Mouse (Mus musculus): ENCODE data around the gene Wdr61.
"Not testable (repeated sequence)": the region's sequence is repeated elsewhere in the genome, so short reads cannot be mapped to it uniquely, and the experiment has no call there.

Gene Wdr61

GRCm38 (mm10) chr9:54726315-54726714 is 8.0 kb downstream of the Wdr61 start:
- DNase-seq (ENCODE audit: low read depth, low spot score), result no peak

GRCm38 (mm10) chr9:54722596-54722995 is 11.7 kb downstream of the Wdr61 start:
- no peak for DNase-seq (ENCODE audit: low read depth, low spot score)

- DNase-seq (ENCODE audit: low read depth, low spot score), result no peak
These were observed 12.2 kb downstream of the Wdr61 start for GRCm38 (mm10) chr9:54722156-54722555.

DNA sequence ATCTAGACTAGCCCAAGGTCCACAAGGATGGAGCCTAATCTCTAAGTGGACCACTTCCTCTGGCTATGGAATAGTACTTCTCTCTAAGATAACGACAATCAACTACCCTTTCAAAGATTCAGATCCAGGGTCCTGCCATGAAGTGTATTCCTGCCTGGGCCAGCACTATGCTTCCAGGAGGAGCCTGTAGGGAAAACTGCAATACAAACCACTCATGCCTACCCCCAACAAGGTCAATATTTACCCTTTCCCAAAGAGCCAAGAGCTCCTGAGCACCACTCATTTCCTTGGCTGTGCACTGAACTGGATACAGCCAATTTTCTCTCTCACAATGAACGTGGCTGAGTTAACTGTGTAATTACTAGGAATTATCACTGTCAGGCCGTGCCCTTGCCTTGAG is 16.8 kb downstream of the Wdr61 start:
- no peak for DNase-seq (ENCODE audit: low read depth, low spot score)

DNA sequence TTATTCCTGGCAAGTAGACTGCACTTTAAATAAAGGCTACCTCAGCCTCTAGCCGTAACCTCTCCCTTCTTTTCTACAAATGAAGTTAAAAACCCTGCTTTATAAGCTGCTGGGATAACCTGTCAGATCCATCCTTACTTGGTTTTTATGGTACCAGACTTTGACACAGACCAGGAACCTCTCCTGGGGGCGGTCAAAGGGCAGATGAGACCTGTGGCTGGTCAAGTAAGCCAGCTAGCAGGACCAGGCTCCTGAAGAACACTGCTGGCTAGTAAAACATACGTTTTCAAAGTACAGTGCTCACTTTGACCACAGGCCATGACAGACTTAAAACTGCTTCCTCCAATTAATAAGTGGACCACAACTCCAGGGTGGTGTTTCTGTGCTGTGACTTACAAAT is 18.5 kb downstream of the Wdr61 start:
- DNase-seq (ENCODE audit: low read depth, low spot score), result no peak

DNA sequence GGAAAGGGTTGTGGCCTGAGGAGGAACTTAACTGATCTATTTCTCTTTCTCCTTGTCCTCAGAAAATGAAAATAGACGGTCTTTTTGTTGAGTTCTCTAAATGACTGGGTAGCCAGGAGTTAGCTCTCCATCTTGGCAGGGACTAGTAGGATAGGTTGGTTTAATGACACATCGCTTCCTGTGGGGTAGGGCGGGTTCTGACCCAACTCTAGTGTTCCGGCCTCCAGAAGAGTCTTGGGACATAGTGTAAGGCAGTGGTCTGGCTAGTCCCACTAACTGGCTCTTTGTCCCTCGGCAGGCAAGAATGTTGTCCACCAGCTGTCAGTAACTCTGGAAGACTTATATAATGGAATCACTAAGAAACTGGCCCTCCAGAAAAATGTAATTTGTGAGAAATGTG is 26.2 kb downstream of the Wdr61 start:
- no peak for DNase-seq (ENCODE audit: low read depth, low spot score)

DNA sequence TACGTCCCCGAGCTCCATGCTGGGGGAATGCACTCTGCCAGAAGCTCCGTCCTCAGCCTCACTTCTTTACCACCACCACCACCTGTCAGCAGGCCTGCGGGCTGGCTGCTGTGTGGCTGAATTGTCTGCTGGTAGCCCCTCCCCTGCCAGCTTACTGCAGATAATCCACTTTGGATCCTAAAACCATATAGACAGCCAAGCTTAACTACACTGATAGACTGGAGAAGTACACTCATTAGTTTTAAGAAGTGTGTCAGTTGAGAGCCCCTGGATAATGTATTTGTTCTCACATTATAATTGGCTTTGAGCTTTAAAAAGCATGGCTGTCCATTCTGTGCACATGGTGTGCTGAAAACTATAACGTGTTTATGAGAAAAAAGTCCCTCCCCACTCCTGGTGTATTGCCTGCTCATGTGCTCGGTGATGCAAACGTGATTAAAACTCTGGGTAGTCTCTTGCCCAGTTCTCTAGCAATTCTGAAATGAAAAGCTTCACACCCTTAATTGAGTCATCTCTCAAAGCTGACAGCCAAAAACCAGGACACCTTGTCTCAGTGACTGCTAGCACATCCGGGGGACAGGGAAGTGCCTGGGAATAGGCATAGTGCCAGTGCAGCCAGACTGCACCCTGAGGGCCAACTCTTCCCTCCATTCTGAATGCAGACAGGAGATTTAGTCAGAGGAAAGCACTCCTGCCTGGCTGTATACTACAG is 26.9 kb downstream of the Wdr61 start:
- no peak for DNase-seq (ENCODE audit: low read depth, low spot score)

DNA sequence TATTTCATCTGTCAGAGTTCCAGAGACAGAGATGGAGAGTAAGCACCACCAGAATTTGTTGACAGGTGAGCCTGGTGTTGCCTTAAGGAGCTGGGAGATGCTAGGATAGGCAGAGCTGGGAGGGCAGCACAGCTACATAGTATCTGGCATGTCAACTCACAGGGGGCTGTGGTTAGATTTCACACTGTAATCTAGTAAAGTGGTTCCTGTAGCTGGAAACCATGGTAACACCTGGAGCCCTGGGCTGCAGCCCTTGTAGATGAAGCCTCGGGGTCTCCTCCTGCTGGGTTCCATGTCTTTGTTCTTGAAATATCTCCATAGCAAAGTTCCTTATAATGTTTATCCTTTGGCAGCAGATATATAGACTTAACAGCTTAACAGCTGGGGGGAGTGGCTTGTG is 28.8 kb downstream of the Wdr61 start:
- DNase-seq (ENCODE audit: low read depth, low spot score), result no peak

- no peak for DNase-seq (ENCODE audit: low read depth, low spot score)
These were observed 30.0 kb downstream of the Wdr61 start for GRCm38 (mm10) chr9:54704361-54704760.

GRCm38 (mm10) chr9:54702581-54702980 is 31.7 kb downstream of the Wdr61 start:
- no peak for DNase-seq (ENCODE audit: low read depth, low spot score)

- no peak for DNase-seq (ENCODE audit: low read depth, low spot score)
These were observed 33.6 kb downstream of the Wdr61 start for GRCm38 (mm10) chr9:54700746-54701145.

DNA sequence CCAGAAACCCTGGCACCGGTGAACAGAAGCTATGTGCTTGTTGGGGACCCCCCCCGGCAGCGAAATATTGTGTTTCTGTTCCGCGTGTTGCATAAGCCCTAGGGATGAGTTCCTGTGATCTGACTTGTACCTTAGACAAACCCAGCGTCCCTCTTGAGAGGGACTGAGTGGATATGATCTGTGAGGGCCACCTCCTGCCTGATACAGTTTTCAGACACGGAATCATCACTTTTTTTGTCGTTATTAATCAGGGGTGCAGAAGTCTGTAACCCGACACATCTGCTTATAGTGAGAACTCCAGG is 34.2 kb downstream of the Wdr61 start:
- DNase-seq (ENCODE audit: low read depth, low spot score), result no peak

DNA sequence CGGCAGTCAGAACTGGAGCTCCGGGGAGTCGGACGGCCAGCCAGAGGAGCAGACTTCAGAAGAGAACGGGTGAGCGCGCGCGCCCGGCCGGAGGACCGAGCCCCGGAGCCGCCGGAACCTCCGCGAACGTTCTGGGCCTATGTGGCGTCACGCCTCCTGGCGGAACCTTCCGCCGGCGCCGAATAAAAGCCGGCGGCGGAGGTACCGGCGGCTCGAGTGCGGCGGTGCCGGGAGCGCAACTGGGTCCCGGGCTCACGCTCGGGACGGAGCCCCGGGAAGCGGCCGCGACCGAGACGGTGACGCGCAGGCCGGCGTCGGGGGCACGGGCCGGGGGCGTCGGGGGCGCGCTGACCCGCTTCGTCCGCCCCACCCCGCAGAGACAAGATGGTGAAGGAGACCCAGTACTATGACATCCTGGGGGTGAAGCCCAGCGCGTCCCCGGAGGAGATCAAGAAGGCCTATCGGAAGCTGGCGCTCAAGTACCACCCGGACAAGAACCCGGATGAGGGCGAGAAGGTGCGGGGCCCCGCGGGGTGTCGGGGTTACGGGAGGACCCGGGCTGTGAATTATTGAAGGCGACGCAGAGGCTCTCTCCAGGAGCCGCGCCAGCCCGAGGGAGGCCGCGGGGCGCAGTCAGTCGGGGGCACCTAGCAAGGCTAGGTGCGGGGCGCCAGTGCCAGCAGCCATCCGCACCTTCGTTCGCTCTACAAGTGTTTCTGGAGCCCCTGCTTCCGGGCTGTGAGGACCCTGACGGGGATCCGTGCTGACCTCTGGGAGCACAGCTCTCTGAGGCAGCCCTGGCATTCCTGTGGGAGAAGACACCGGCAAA is 34.8 kb downstream of the Wdr61 start:
- DNase-seq (ENCODE audit: low read depth, low spot score), result no peak

DNA sequence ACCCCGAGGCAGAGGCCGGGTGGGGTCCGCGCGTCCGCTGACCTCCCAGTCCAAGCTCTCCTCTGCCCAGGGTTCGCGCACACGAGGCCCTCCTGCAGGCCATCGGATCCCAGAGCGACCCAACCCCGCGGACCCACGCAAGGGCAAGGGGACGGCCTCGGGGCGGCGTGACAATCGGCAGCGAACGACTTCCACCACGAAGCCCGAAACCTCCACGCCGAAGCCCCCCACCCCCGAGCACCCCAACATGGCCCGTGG is 35.3 kb downstream of the Wdr61 start:
- no peak for DNase-seq (ENCODE audit: low read depth, low spot score)

DNA sequence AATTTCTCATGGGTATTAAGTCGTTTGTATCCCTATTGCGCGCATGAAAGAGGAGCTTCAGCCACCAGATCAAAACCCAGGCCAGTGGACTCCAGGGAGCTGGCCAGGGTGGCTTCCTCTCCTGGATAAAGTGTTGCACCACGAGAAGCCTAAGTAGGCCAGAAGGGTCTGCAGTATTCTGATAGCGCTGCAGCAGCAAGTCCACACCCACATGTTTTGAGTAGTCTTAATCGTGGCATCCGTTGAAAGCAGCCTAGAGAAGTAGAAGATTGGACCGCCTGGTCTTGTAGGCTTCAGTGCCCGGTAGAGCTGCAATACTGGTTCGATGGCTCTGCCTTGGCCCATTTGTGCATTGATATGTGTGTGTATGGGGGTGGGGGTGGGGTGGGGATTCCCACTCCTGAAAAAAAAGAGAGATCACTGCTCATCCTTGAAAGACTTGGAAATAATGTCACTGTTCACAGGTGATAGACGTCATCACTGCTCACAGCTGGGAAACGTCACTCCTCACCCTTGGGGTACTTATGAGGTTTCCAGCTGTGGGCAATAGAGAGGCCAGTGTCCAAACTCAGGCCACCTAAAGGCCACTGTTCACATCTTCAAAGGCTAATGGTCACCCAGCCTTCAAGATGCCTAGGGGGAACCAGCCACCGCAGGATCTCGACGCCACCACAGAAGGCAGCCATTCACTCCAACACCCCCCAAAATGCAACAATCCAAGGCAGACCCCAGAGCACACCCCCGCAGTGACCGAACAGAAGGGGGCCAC is 35.8 kb downstream of the Wdr61 start, which contains the start of gene Dnaja4:
Gene Dnaja4 (plus strand): TSS at position 556 of the 769 bp plus-strand sequence.
- DNase-seq (ENCODE audit: low read depth, low spot score), result no peak

- DNase-seq (ENCODE audit: low read depth, low spot score), result not testable (repeated sequence)
These were observed 43.0 kb downstream of the Wdr61 start for GRCm38 (mm10) chr9:54691241-54691805.

DNA sequence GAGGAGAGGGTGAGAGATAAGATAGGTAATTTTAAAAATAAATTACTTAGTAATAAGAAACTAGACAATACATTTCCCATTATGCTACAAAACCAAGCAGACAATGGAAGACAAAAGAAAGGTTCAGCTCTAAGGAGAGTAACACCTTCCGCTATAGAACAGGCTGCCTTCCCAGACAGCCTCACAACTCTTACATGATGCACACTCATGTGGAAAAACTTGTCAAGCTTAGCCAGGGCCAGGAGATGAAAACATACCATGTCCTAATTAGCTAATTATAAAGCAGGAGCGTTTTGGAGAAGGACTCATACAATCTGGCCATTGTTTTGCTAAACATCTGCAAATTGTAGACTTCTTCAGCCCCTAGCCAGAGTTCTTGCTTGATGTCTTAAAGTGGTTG is 43.6 kb downstream of the Wdr61 start:
- not testable (repeated sequence) for DNase-seq (ENCODE audit: low read depth, low spot score)

DNA sequence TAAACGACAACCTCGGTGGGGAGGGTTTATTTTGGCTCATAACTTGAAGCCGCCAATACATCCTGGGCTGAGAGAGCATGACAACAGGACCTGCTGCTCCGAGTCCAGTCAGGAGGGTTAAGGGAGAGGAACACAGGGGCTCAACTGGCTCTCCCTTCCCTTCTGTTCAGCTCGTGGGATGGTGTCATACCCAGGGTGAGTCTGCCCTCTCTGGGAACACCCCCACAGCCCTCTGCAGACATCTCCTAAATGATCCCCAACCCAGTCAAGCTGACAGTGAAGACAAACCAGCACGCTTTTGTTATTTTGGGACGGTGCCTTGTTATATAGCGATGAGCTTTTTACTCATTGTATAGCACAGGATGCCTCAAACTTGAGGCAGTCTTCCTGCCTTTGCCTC is 44.9 kb downstream of the Wdr61 start:
- DNase-seq (ENCODE audit: low read depth, low spot score), result no peak

GRCm38 (mm10) chr9:54687246-54688236 is 46.8 kb downstream of the Wdr61 start:
- DNase-seq (ENCODE audit: low read depth, low spot score), result no peak

DNA sequence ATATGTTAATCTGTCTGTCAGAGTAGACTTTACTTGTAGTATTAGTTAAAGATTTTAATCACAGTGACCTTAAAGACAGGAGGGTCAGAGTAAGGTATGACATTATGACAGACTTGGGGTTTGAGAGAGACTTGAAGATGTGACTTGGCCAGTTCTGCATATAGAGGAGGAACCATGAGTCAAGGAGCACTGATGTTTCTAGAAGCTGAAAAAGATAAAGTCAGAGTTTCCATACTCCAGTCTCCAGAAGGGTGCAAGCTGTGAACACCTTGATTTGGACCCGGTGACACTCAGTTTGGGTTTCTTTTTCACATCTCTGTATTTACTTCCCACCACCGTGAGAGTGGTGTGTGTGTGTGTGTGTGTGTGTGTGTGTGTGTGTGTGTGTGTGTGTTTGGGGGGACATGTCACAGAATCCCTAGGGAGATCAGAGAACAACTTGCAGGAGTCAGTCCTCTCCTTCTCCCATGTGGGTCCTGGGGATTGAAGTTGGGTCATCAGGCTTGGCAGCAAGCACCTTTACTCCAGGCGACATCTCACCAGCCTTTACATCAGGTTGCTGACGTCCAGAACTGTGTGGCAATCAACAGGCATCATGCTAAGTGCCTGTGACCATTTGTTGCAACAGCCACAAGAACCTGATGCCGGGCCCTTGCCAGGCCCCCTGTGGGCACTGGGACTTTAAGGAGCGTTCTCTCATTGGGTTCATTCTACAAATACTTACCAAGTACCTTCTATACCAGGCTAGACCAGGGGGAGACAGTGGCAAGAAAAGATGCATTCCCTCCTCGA is 50.3 kb downstream of the Wdr61 start:
- DNase-seq (ENCODE audit: low read depth, low spot score), result no peak

Data from A20 (cell line).